Mouse (Mus musculus) embryonic facial prominence, embryonic 13.5 days (tissue): ENCODE results near the gene Ift43. TPM values are rescaled to one million over a fixed set of nuclear protein-coding genes. Genes with fewer than 3 reads are reported as not detected.

ENCODE experiments used
- ATAC-seq: fragments of 200-750 bp; cut with Nextera tagmentation; 2 replicates; pipeline ENCODE4 v1.8.0; 2017; ENCODE audit warnings: low read depth; ENCODE audit not compliant: insufficient number of reproducible peaks, insufficient read depth, low FRiP score, low TSS enrichment
- H3K27ac ChIP-seq: fragments of 300-500 bp; sonication (generic); 2 replicates; pipeline ENCODE4 v1.5.1; 2015; ENCODE audit warnings: moderate library complexity, mild to moderate bottlenecking, inconsistent platforms
- H3K27me3 ChIP-seq: fragments of 300-500 bp; sonication (generic); 2 replicates; pipeline ENCODE4 v1.6.1; 2015; ENCODE audit warnings: mild to moderate bottlenecking, inconsistent platforms
- H3K36me3 ChIP-seq: fragments of 300-500 bp; sonication (generic); 2 replicates; pipeline ENCODE4 v1.6.1; 2015; ENCODE audit warnings: mild to moderate bottlenecking, inconsistent platforms
- H3K4me1 ChIP-seq: fragments of 300-500 bp; sonication (generic); 2 replicates; pipeline ENCODE4 v1.6.1; 2015; ENCODE audit warnings: inconsistent platforms
- H3K4me2 ChIP-seq: fragments of 300-500 bp; sonication (generic); 2 replicates; pipeline ENCODE4 v1.6.1; 2015; ENCODE audit warnings: moderate library complexity, mild to moderate bottlenecking, inconsistent platforms
- H3K4me3 ChIP-seq: fragments of 300-500 bp; sonication (generic); 2 replicates; pipeline ENCODE4 v1.5.1; 2015; ENCODE audit warnings: mild to moderate bottlenecking, inconsistent platforms
- H3K9ac ChIP-seq: fragments of 300-500 bp; sonication (generic); 2 replicates; pipeline ENCODE4 v1.6.1; 2015; ENCODE audit warnings: mild to moderate bottlenecking, inconsistent platforms
- H3K9me3 ChIP-seq: fragments of 300-500 bp; sonication (generic); 2 replicates; pipeline ENCODE4 v1.6.1; 2016; ENCODE audit warnings: inconsistent platforms
- WGBS: fragments of 180-500 bp; shearing (Covaris S2); methylation state at CpG from one replicate; pipeline ENCODE4 v1.1.7; 2015; ENCODE audit warnings: mixed read lengths; 5-methylcytosine and 5-hydroxymethylcytosine counted together
- polyA plus RNA-seq: library from polyadenylated mRNA; unstranded; fragments of >200 nt; fragmentation: Nextera tagmentation; extraction: Ambion mirVana; gene quantifications from 2 replicates; pipeline ENCODE4 v1.2.1, GENCODE M21; 2015

Ift43 gene
- polyA plus RNA-seq, 1 experiment from 2014 or later, result 80.3 TPM

GRCm38 (mm10) chr12:86055306-86055705 is 27.0 kb upstream of the Ift43 start:
- WGBS, result 98% methylated on average over 2 of the region's 2 CpGs
- Histone ChIP-seq H3K9ac (no peak overlapping the region), H3K27ac (no peak overlapping the region), H3K4me1 (no peaks in the 10 kb centered on the region), H3K4me2 (no peak overlapping the region), H3K27me3 (no peaks in the 10 kb centered on the region), H3K9me3 (no peaks in the 10 kb centered on the region), H3K36me3 (peaks cover 47% of the 10 kb centered on the region), H3K4me3 (no peak overlapping the region)
- no peak for ATAC-seq

- H3K36me3 ChIP-seq, result peaks cover 61% of the 10 kb centered on the region
- no peak for ATAC-seq
- 88% methylated on average over 8 of the region's 8 CpGs for WGBS
Observed at GRCm38 (mm10) chr12:86056976-86057375, 25.4 kb upstream of the Ift43 start.

GRCm38 (mm10) chr12:86057516-86057915 is 24.8 kb upstream of the Ift43 start:
- no peak overlapping the region for H3K27ac ChIP-seq
- peaks cover 66% of the 10 kb centered on the region for H3K36me3 ChIP-seq
- 81% methylated on average over 8 of the region's 8 CpGs for WGBS
- no peaks in the 10 kb centered on the region for H3K27me3 ChIP-seq
- H3K4me1 ChIP-seq, result no peaks in the 10 kb centered on the region
- no peaks in the 10 kb centered on the region for H3K9me3 ChIP-seq
- no peak overlapping the region for H3K9ac ChIP-seq
- H3K4me2 ChIP-seq, result no peak overlapping the region
- ATAC-seq, result no peak
- no peak overlapping the region for H3K4me3 ChIP-seq

More at GRCm38 (mm10) chr12:86056976-86057375, 25.4 kb upstream of the Ift43 start:
- Histone ChIP-seq H3K27ac (no peak overlapping the region), H3K27me3 (no peaks in the 10 kb centered on the region), H3K4me1 (no peaks in the 10 kb centered on the region), H3K4me3 (no peak overlapping the region), H3K9ac (no peak overlapping the region), H3K9me3 (no peaks in the 10 kb centered on the region), H3K4me2 (no peak overlapping the region)

- Histone ChIP-seq H3K4me2 (no peak overlapping the region), H3K9ac (no peak overlapping the region), H3K4me1 (no peaks in the 10 kb centered on the region), H3K27ac (no peak overlapping the region), H3K36me3 (peaks cover 84% of the 10 kb centered on the region), H3K9me3 (no peaks in the 10 kb centered on the region), H3K27me3 (no peaks in the 10 kb centered on the region), H3K4me3 (no peak overlapping the region)
- no peak for ATAC-seq
- 86% methylated on average over 6 of the region's 6 CpGs for WGBS
Observed at GRCm38 (mm10) chr12:86059341-86059740, 23.0 kb upstream of the Ift43 start.

GRCm38 (mm10) chr12:86064796-86065195 is 17.5 kb upstream of the Ift43 start:
- ATAC-seq, result no peak
- Histone ChIP-seq H3K9ac (no peak overlapping the region), H3K4me1 (no peaks in the 10 kb centered on the region), H3K27ac (no peak overlapping the region), H3K9me3 (no peaks in the 10 kb centered on the region), H3K27me3 (no peaks in the 10 kb centered on the region), H3K36me3 (peaks cover 91% of the 10 kb centered on the region), H3K4me2 (no peak overlapping the region), H3K4me3 (no peak overlapping the region)

- Histone ChIP-seq H3K4me1 (peaks cover 17% of the 10 kb centered on the region), H3K4me3 (no peak overlapping the region), H3K27ac (no peak overlapping the region), H3K9me3 (no peaks in the 10 kb centered on the region), H3K4me2 (no peak overlapping the region), H3K9ac (no peak overlapping the region), H3K27me3 (no peaks in the 10 kb centered on the region), H3K36me3 (peaks cover 51% of the 10 kb centered on the region)
- 86% methylated on average over 6 of the region's 6 CpGs for WGBS
- ATAC-seq, result no peak
Observed at GRCm38 (mm10) chr12:86071432-86071831, 10.9 kb upstream of the Ift43 start.

- no peak overlapping the region for H3K27ac ChIP-seq
- no peak for ATAC-seq
- H3K9ac ChIP-seq, result no peak overlapping the region
- H3K9me3 ChIP-seq, result no peaks in the 10 kb centered on the region
- no peak overlapping the region for H3K4me3 ChIP-seq
- no peaks in the 10 kb centered on the region for H3K27me3 ChIP-seq
- peaks cover 34% of the 10 kb centered on the region for H3K4me1 ChIP-seq
- H3K4me2 ChIP-seq, result peak overlapping the region; percentile 91
- H3K36me3 ChIP-seq, result peaks cover 18% of the 10 kb centered on the region
- 84% methylated on average over 12 of the region's 12 CpGs for WGBS
Observed at GRCm38 (mm10) chr12:86074681-86075080, 7.7 kb upstream of the Ift43 start.

- Histone ChIP-seq H3K27ac (no peak overlapping the region), H3K9ac (peak overlapping the region; percentile 82; the same call in 1 of the 2 replicates), H3K4me1 (peaks cover 34% of the 10 kb centered on the region), H3K9me3 (no peaks in the 10 kb centered on the region), H3K27me3 (no peaks in the 10 kb centered on the region), H3K4me3 (peak overlapping the region; percentile 58), H3K4me2 (peak overlapping the region; percentile 91), H3K36me3 (peaks cover 14% of the 10 kb centered on the region)
- ATAC-seq, result no peak
- 92% methylated on average over 7 of the region's 7 CpGs for WGBS
Observed at GRCm38 (mm10) chr12:86075358-86075757, 7.0 kb upstream of the Ift43 start.

GRCm38 (mm10) chr12:86076321-86076901 is 5.9 kb upstream of the Ift43 start:
- Histone ChIP-seq H3K27me3 (no peaks in the 10 kb centered on the region), H3K36me3 (peaks cover 10% of the 10 kb centered on the region), H3K4me3 (peak overlapping the region; percentile 58), H3K9me3 (no peaks in the 10 kb centered on the region), H3K4me1 (peaks cover 34% of the 10 kb centered on the region), H3K9ac (peak overlapping the region; percentile 82), H3K4me2 (peak overlapping the region; percentile 91), H3K27ac (no peak overlapping the region)
- 6% methylated on average over 13 of the region's 13 CpGs for WGBS
- no peak for ATAC-seq

GRCm38 (mm10) chr12:86077322-86077721 is 5.0 kb upstream of the Ift43 start:
- no peaks in the 10 kb centered on the region for H3K9me3 ChIP-seq
- ATAC-seq, result no peak
- H3K36me3 ChIP-seq, result peaks cover 2% of the 10 kb centered on the region; the same call in 1 of the 2 replicates
- H3K4me1 ChIP-seq, result peaks cover 34% of the 10 kb centered on the region
- WGBS, result 13% methylated on average over 8 of the region's 8 CpGs
- H3K27ac ChIP-seq, result peak overlapping the region; percentile 99
- no peaks in the 10 kb centered on the region for H3K27me3 ChIP-seq
- peak overlapping the region; percentile 82 for H3K9ac ChIP-seq
- peak overlapping the region; percentile 58 for H3K4me3 ChIP-seq
- H3K4me2 ChIP-seq, result peak overlapping the region; percentile 91

GRCm38 (mm10) chr12:86077736-86078135 is 4.6 kb upstream of the Ift43 start:
- peaks cover 34% of the 10 kb centered on the region for H3K4me1 ChIP-seq
- WGBS, result 14% methylated on average over 11 of the region's 11 CpGs
- ATAC-seq, result no peak
- H3K4me3 ChIP-seq, result peak overlapping the region; percentile 58
- no peaks in the 10 kb centered on the region for H3K9me3 ChIP-seq
- no peaks in the 10 kb centered on the region for H3K27me3 ChIP-seq
- H3K27ac ChIP-seq, result peak overlapping the region; percentile 99
- H3K4me2 ChIP-seq, result peak overlapping the region; percentile 91
- no peaks in the 10 kb centered on the region for H3K36me3 ChIP-seq
- H3K9ac ChIP-seq, result peak overlapping the region; percentile 82

GRCm38 (mm10) chr12:86078176-86078552 is 4.2 kb upstream of the Ift43 start:
- 4% methylated on average over 9 of the region's 9 CpGs for WGBS
- ATAC-seq, result no peak

More at GRCm38 (mm10) chr12:86078176-86078552, 4.2 kb upstream of the Ift43 start:
- H3K4me1 ChIP-seq, result peaks cover 38% of the 10 kb centered on the region
- H3K4me2 ChIP-seq, result peak overlapping the region; percentile 91
- peak overlapping the region; percentile 82 for H3K9ac ChIP-seq
- no peaks in the 10 kb centered on the region for H3K27me3 ChIP-seq
- H3K4me3 ChIP-seq, result peak overlapping the region; percentile 58
- no peaks in the 10 kb centered on the region for H3K9me3 ChIP-seq
- no peaks in the 10 kb centered on the region for H3K36me3 ChIP-seq
- H3K27ac ChIP-seq, result peak overlapping the region; percentile 99
